Mouse (Mus musculus) neural tube, embryonic 13.5 days (tissue): Measurements from ENCODE around the gene Kdm2a. TPM values are rescaled to one million over a fixed set of nuclear protein-coding genes. Genes with fewer than 3 reads are reported as not detected.

Experiments
- ATAC-seq: fragments of 200-750 bp; cut with Nextera tagmentation; 2 replicates; pipeline ENCODE4 v1.8.0; 2017; ENCODE audit warnings: low read depth, mild to moderate bottlenecking, moderate TSS enrichment, moderate library complexity
- H3K27ac ChIP-seq: fragments of 300-500 bp; sonication (generic); replicated peaks from 2 replicates; pipeline ENCODE4 v1.5.1; 2015; ENCODE audit warnings: moderate library complexity, mild to moderate bottlenecking, inconsistent platforms
- H3K27me3 ChIP-seq: fragments of 300-500 bp; sonication (generic); 2 replicates; pipeline ENCODE4 v1.6.1; 2015; ENCODE audit warnings: mild to moderate bottlenecking, inconsistent platforms
- H3K36me3 ChIP-seq: fragments of 300-500 bp; sonication (generic); 2 replicates; pipeline ENCODE4 v1.6.1; 2015; ENCODE audit warnings: mild to moderate bottlenecking, inconsistent platforms
- H3K4me1 ChIP-seq: fragments of 300-500 bp; sonication (generic); replicated peaks from 2 replicates; pipeline ENCODE4 v1.6.1; 2015; ENCODE audit warnings: inconsistent platforms
- H3K4me2 ChIP-seq: fragments of 300-500 bp; sonication (generic); 2 replicates; pipeline ENCODE4 v1.6.1; 2015; ENCODE audit warnings: inconsistent platforms, mild to moderate bottlenecking, moderate library complexity
- H3K4me3 ChIP-seq: fragments of 300-500 bp; sonication (generic); 2 replicates; pipeline ENCODE4 v1.5.1; 2015; ENCODE audit warnings: mild to moderate bottlenecking, inconsistent platforms
- H3K9ac ChIP-seq: fragments of 300-500 bp; sonication (generic); 2 replicates; pipeline ENCODE4 v1.6.1; 2015; ENCODE audit warnings: moderate library complexity, mild to moderate bottlenecking, inconsistent platforms
- H3K9me3 ChIP-seq: fragments of 300-500 bp; sonication (generic); 2 replicates; pipeline ENCODE4 v1.6.1; 2016; ENCODE audit warnings: inconsistent platforms
- WGBS: fragments of 180-500 bp; shearing (Covaris S2); methylation state at CpG from one replicate; pipeline ENCODE4 v1.1.7; 2015; 5-methylcytosine and 5-hydroxymethylcytosine counted together
- polyA plus RNA-seq: library from polyadenylated mRNA; unstranded; fragments of >200 nt; fragmentation: Nextera tagmentation; extraction: Ambion mirVana; gene quantifications from 2 replicates; pipeline ENCODE4 v1.2.1, GENCODE M21; 2015

The Kdm2a gene
- polyA plus RNA-seq, 1 experiment from 2014 or later, result 38.2 TPM

- H3K36me3 ChIP-seq, result peaks cover 65% of the 10 kb centered on the region
Observed at GRCm38 (mm10) chr19:4349455-4349854, 48.6 kb downstream of the Kdm2a start.

GRCm38 (mm10) chr19:4346479-4346878 is 51.6 kb downstream of the Kdm2a start:
- Histone ChIP-seq H3K4me2 (no peak overlapping the region), H3K4me1 (no peaks in the 10 kb centered on the region), H3K4me3 (no peak overlapping the region), H3K27ac (no peak overlapping the region), H3K9ac (no peak overlapping the region), H3K27me3 (no peaks in the 10 kb centered on the region), H3K9me3 (no peaks in the 10 kb centered on the region), H3K36me3 (peaks cover 73% of the 10 kb centered on the region)
- no peak for ATAC-seq
- 94% methylated on average over 1 of the region's 1 CpGs for WGBS

More at GRCm38 (mm10) chr19:4349455-4349854, 48.6 kb downstream of the Kdm2a start:
- 95% methylated on average over 2 of the region's 2 CpGs for WGBS
- ATAC-seq, result no peak
- no peaks in the 10 kb centered on the region for H3K4me1 ChIP-seq
- no peak overlapping the region for H3K4me2 ChIP-seq
- no peak overlapping the region for H3K9ac ChIP-seq
- H3K27me3 ChIP-seq, result no peaks in the 10 kb centered on the region
- no peak overlapping the region for H3K4me3 ChIP-seq
- H3K27ac ChIP-seq, result no peak overlapping the region
- H3K9me3 ChIP-seq, result no peaks in the 10 kb centered on the region

GRCm38 (mm10) chr19:4338162-4338561 is 59.9 kb downstream of the Kdm2a start:
- Histone ChIP-seq H3K27ac (no peak overlapping the region), H3K4me3 (no peak overlapping the region), H3K27me3 (no peaks in the 10 kb centered on the region), H3K4me2 (no peak overlapping the region), H3K4me1 (peaks cover 13% of the 10 kb centered on the region), H3K36me3 (peaks cover 40% of the 10 kb centered on the region), H3K9me3 (no peaks in the 10 kb centered on the region), H3K9ac (no peak overlapping the region)
- no peak for ATAC-seq
- WGBS, result 36% methylated on average over 2 of the region's 2 CpGs

DNA sequence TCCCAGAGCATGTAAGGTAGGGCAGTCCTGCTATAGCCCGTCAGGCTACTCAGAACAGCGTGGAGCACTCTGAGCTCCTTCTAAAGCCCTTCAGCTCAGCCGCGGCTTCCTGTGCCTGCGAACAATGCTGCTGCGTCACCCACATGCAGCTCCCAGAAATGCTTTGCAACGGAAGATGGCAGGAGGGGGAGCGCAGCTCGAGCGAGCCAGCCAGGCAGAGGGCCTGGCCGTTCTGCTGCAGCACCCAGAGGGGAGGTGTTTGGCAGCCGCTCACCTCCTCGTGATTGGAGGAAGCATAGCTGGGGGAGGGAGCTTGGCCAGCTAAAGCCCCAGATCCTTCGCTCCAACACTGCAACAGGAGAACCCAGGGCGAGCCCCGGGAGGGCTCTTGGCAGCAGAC is 64.3 kb downstream of the Kdm2a start:
- peaks cover 26% of the 10 kb centered on the region for H3K36me3 ChIP-seq
- H3K4me2 ChIP-seq, result peak overlapping the region; percentile 89
- peak; percentile 99 for ATAC-seq
- H3K27ac ChIP-seq, result peak overlapping the region; percentile 92
- WGBS, result 0% methylated on average over 16 of the region's 16 CpGs
- H3K9ac ChIP-seq, result peak overlapping the region; percentile 83
- H3K9me3 ChIP-seq, result no peaks in the 10 kb centered on the region
- peak overlapping the region; percentile 52 for H3K4me3 ChIP-seq
- H3K27me3 ChIP-seq, result no peaks in the 10 kb centered on the region
- peaks cover 36% of the 10 kb centered on the region for H3K4me1 ChIP-seq

GRCm38 (mm10) chr19:4333100-4333775 is 64.8 kb downstream of the Kdm2a start:
- peaks cover 28% of the 10 kb centered on the region for H3K36me3 ChIP-seq
- peak; percentile 73 for ATAC-seq
- peak overlapping the region; percentile 89 for H3K4me2 ChIP-seq
- H3K27ac ChIP-seq, result peak overlapping the region; percentile 92
- WGBS, result 0% methylated on average over 13 of the region's 13 CpGs
- peak overlapping the region; percentile 83 for H3K9ac ChIP-seq
- H3K4me3 ChIP-seq, result peak overlapping the region; percentile 52
- H3K27me3 ChIP-seq, result no peaks in the 10 kb centered on the region
- H3K4me1 ChIP-seq, result peaks cover 36% of the 10 kb centered on the region
- no peaks in the 10 kb centered on the region for H3K9me3 ChIP-seq

DNA sequence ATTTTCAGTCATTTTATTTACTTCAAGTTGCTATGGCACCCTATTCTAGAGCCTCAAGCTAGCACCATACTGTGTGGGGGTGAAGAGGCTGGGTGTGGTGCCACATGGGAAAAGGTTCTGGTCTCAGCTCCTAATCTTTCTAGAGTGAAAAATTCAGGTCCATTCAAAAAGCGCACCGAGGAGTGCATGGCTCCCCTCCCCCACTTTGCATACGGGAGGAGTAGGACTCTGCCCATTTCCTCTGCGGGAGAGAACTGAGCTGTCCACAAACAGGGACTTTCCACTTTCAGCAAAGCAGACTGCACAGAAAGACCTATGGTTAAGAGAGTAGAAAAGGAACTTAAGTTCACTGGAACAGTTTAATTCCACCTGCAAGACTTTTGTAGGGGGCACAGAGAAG is 65.4 kb downstream of the Kdm2a start:
- no peaks in the 10 kb centered on the region for H3K9me3 ChIP-seq
- H3K4me1 ChIP-seq, result peaks cover 36% of the 10 kb centered on the region
- peak overlapping the region; percentile 52 for H3K4me3 ChIP-seq
- peak overlapping the region; percentile 83 for H3K9ac ChIP-seq
- peak overlapping the region; percentile 89 for H3K4me2 ChIP-seq
- H3K27me3 ChIP-seq, result no peaks in the 10 kb centered on the region
- WGBS, result 0% methylated on average over 4 of the region's 4 CpGs
- peak overlapping the region; percentile 92 for H3K27ac ChIP-seq
- H3K36me3 ChIP-seq, result peaks cover 34% of the 10 kb centered on the region
- ATAC-seq, result no peak

GRCm38 (mm10) chr19:4331273-4331672 is 66.8 kb downstream of the Kdm2a start:
- H3K27ac ChIP-seq, result no peak overlapping the region
- WGBS, result 94% methylated on average over 3 of the region's 3 CpGs
- peaks cover 36% of the 10 kb centered on the region for H3K4me1 ChIP-seq
- no peaks in the 10 kb centered on the region for H3K9me3 ChIP-seq
- H3K4me2 ChIP-seq, result peak overlapping the region; percentile 89; the same call in 1 of the 2 replicates
- H3K27me3 ChIP-seq, result no peaks in the 10 kb centered on the region
- H3K4me3 ChIP-seq, result no peak overlapping the region
- H3K36me3 ChIP-seq, result peaks cover 47% of the 10 kb centered on the region
- H3K9ac ChIP-seq, result no peak overlapping the region
- ATAC-seq, result no peak

DNA sequence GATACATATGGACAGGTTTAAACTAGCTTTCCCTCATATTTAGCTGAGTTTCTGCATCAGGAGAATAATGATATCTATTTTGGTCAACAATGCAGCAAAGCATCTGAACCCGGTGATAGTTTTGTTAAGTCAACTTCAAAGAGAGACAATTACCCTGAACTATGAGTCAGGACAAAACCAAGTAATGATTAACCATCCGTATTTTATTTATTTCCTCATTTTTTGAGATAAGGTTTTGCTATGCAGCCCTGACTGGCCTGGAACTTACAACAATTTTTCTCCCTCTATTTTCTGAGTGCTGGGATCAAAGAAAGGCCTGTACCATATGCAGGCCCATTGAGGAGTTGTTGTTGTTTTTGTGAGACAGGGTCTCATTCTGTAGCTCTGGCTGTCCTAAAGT is 67.5 kb downstream of the Kdm2a start:
- Histone ChIP-seq H3K27ac (no peak overlapping the region), H3K27me3 (no peaks in the 10 kb centered on the region), H3K9me3 (no peaks in the 10 kb centered on the region), H3K4me2 (no peak overlapping the region), H3K9ac (no peak overlapping the region), H3K4me1 (peaks cover 36% of the 10 kb centered on the region), H3K36me3 (peaks cover 54% of the 10 kb centered on the region), H3K4me3 (no peak overlapping the region)
- WGBS, result 90% methylated on average over 2 of the region's 2 CpGs
- ATAC-seq, result no peak

- H3K27me3 ChIP-seq, result no peaks in the 10 kb centered on the region
- 93% methylated on average over 8 of the region's 8 CpGs for WGBS
- no peaks in the 10 kb centered on the region for H3K9me3 ChIP-seq
- H3K4me1 ChIP-seq, result peaks cover 25% of the 10 kb centered on the region
- no peak overlapping the region for H3K4me3 ChIP-seq
- no peak overlapping the region for H3K27ac ChIP-seq
- no peak for ATAC-seq
- no peak overlapping the region for H3K9ac ChIP-seq
- no peak overlapping the region for H3K4me2 ChIP-seq
- H3K36me3 ChIP-seq, result peaks cover 72% of the 10 kb centered on the region
Observed at GRCm38 (mm10) chr19:4328737-4329304, 69.3 kb downstream of the Kdm2a start.

- no peak for ATAC-seq
- Histone ChIP-seq H3K27me3 (no peaks in the 10 kb centered on the region), H3K9ac (no peak overlapping the region), H3K4me2 (no peak overlapping the region), H3K27ac (no peak overlapping the region), H3K9me3 (no peaks in the 10 kb centered on the region), H3K4me3 (no peak overlapping the region), H3K4me1 (peaks cover 10% of the 10 kb centered on the region), H3K36me3 (peaks cover 91% of the 10 kb centered on the region)
- 89% methylated on average over 1 of the region's 1 CpGs for WGBS
Observed at GRCm38 (mm10) chr19:4326881-4327280, 71.2 kb downstream of the Kdm2a start.

DNA sequence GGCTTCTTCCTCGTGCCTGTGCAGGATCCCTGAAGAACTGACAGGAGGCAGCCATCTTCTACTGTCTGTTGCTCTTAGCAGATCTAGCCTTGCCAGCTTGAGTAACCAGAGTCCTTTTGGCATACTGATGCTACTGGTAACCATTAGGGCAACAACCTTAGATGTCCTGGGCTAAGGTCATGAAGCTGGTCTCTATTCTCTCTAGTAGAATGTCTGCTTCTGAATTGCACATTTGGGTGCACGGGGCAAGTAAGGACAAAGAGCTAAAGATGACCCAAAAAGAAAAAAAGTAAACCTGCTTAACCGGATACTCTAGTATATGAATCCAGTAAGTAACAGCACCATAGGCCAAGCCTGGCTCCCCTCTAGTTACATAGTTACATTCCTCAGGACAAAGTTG is 72.0 kb downstream of the Kdm2a start:
- Histone ChIP-seq H3K27me3 (no peaks in the 10 kb centered on the region), H3K4me1 (0 out of 2 replicates have a peak, but pooled peaks cover 2% of the 10 kb centered on the region), H3K4me3 (no peak overlapping the region), H3K9me3 (no peaks in the 10 kb centered on the region), H3K9ac (no peak overlapping the region), H3K36me3 (peaks cover 94% of the 10 kb centered on the region), H3K27ac (no peak overlapping the region), H3K4me2 (no peak overlapping the region)
- 92% methylated on average over 3 of the region's 3 CpGs for WGBS
- no peak for ATAC-seq

- Histone ChIP-seq H3K4me2 (no peak overlapping the region), H3K4me1 (no peaks in the 10 kb centered on the region), H3K36me3 (peaks cover 98% of the 10 kb centered on the region), H3K9ac (no peak overlapping the region), H3K9me3 (no peaks in the 10 kb centered on the region), H3K27ac (no peak overlapping the region), H3K4me3 (no peak overlapping the region), H3K27me3 (no peaks in the 10 kb centered on the region)
- ATAC-seq, result no peak
- 94% methylated on average over 3 of the region's 3 CpGs for WGBS
Observed at GRCm38 (mm10) chr19:4322134-4322533, 76.0 kb downstream of the Kdm2a start.

DNA sequence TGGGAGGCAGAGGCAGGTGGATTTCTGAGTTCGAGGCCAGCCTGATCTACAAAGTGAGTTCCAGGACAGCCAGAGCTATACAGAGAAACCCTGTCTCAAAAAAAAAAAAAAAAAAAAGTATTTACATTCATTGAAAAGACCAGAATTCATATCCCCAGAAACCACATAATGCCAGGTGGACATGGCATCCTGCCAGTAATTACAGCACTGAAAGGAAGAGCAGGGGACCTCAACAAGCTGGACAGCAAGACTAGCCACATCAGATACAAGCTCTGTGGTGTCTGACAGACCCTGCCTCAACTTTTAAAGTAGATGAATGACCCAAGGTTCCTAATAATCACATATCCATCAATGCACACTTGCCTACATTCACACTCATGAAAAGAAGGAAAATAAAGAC is 76.5 kb downstream of the Kdm2a start:
- no peaks in the 10 kb centered on the region for H3K4me1 ChIP-seq
- H3K9ac ChIP-seq, result no peak overlapping the region
- no peaks in the 10 kb centered on the region for H3K9me3 ChIP-seq
- no peak overlapping the region for H3K4me2 ChIP-seq
- no peaks in the 10 kb centered on the region for H3K27me3 ChIP-seq
- WGBS, result 100% methylated on average over 1 of the region's 1 CpGs
- peaks cover 98% of the 10 kb centered on the region for H3K36me3 ChIP-seq
- no peak for ATAC-seq
- no peak overlapping the region for H3K27ac ChIP-seq
- no peak overlapping the region for H3K4me3 ChIP-seq
